Mouse (Mus musculus) brain, embryonic 14.5 days (tissue): ENCODE measurements around the gene A3galt2. TPM values are rescaled to one million over a fixed set of nuclear protein-coding genes. Genes with fewer than 3 reads are reported as not detected.

Experiments
- DNase-seq: peaks from one replicate; pipeline ENCODE4 v3.0.0-alpha.2; 2011; ENCODE audit warnings: low read depth
- CTCF ChIP-seq: fragments of 200-500 bp; IDR thresholded peaks from 2 replicates; pipeline ENCODE4 v1.5.1; 2012; ENCODE audit warnings: inconsistent platforms, mild to moderate bottlenecking, moderate library complexity, borderline replicate concordance; ENCODE audit not compliant: insufficient read depth, insufficient read length; ENCODE audit errors: extremely low read depth
- POLR2A ChIP-seq: fragments of 200-500 bp; IDR thresholded peaks from 2 replicates; pipeline ENCODE4 v1.6.1; 2012; ENCODE audit warnings: mild to moderate bottlenecking, inconsistent platforms, borderline replicate concordance; ENCODE audit not compliant: poor library complexity, insufficient read depth, insufficient read length, severe bottlenecking; ENCODE audit errors: extremely low read depth
- polyA plus RNA-seq: library from polyadenylated mRNA; depleted of rRNA; stranded (reverse); fragments of >200 nt; gene quantifications from 2 replicates; pipeline ENCODE4 v1.2.3, GENCODE M21; 2012; rRNA removed

Gene A3galt2
- 4.6 and 5.0 TPM in 2 replicates for polyA plus RNA-seq

- no peak for TF ChIP-seq POLR2A
- no peak for TF ChIP-seq CTCF
- DNase-seq, result no peak
Measured at GRCm38 (mm10) chr4:128755064-128755463, at the start of gene A3galt2. TSS of gene A3galt2 (plus strand) at chr4:128755364.

- peak; percentile 67 for DNase-seq
- TF ChIP-seq CTCF (peak; percentile 60; the same call in 1 of the 2 replicates), POLR2A (no peak)
Measured at GRCm38 (mm10) chr4:128706626-128707025, 48.5 kb upstream of the A3galt2 start.

- TF ChIP-seq POLR2A (no peak), CTCF (no peak)
- no peak for DNase-seq
Measured at GRCm38 (mm10) chr4:128707384-128707783, 47.8 kb upstream of the A3galt2 start.

DNA sequence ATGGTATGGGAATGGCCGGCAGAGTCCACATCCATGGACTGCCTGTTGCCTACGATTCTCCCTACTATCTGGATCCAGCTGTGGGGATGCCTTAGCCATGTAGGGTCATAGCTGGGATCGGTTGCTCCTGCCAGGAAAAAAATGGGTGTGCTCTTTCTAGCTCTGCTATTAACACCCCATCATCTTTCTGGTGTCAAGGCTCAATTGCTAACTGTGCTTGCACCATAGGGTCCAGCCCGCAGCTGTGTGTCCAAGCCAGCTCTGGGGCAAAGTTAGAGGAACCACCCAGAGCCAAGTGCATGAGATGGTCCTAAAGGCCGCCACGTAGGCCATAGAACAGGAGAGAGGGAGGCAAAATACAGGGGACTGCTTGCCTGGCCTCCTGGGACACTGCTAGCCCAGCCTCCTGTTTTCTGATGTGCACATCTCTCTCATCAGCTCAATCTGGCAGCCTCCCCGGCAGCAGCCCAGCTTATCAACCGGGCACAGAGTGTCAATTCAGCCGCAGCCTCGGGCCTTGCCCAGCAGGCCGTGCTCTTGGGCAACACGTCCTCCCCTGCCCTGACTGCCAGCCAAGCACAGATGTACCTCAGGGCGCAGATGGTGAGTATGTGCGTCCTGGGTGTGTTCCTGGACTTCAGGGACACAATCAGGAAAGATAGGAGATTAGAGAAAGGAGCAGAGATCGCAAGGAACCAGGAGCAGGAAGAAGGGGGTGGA, 45.9 kb upstream of the A3galt2 start:
- TF ChIP-seq CTCF, result no peak
- TF ChIP-seq POLR2A, result no peak
- no peak for DNase-seq

DNA sequence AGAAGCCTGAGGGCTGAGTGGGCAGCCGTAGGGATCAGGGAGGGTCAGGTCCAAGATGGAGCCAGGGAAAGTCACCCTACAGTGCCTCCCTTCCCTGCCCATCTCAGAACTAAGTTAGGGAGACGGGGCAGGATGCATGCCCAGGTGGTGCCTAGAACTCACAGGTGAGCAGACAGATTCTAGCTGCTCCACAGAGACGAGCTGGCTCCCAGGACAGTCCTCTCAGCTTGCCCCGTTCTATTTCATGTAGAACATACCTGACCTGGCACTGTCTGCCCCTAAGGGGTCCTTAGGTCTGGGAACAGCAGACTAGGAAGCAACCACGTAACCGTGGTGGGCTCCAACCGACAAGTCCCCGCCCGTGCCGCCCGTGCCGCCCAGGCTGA, 45.4 kb upstream of the A3galt2 start:
- no peak for TF ChIP-seq POLR2A
- no peak for TF ChIP-seq CTCF
- no peak for DNase-seq

- TF ChIP-seq POLR2A, result no peak
- TF ChIP-seq CTCF, result no peak
- no peak for DNase-seq
Measured at GRCm38 (mm10) chr4:128710286-128710685, 44.9 kb upstream of the A3galt2 start.

DNA sequence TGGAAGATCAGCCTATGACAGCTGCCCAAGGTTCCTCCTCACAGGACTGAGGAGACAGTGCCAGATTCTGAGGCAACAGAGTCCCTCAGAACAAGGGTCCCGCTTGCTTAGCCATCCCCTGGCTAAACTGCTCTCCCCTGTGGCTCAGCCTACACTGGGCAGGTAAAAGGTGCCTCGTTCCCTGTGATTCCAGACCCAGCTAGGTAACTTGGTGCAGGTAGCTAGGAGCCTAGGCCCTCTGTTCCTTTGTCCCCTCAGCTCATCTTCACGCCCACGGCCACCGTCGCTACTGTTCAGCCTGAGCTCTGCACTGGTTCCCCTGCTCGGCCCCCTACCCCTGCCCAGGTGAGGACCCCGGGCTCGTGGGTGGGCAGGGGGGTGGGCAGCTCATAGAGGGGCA, 44.4 kb upstream of the A3galt2 start:
- TF ChIP-seq CTCF, result no peak
- no peak for TF ChIP-seq POLR2A
- no peak for DNase-seq

- peak; percentile 100 for TF ChIP-seq CTCF
- TF ChIP-seq POLR2A, result no peak
Measured at GRCm38 (mm10) chr4:128711455-128712135, 43.6 kb upstream of the A3galt2 start.

GRCm38 (mm10) chr4:128712136-128712655, 43.0 kb upstream of the A3galt2 start:
- no peak for DNase-seq
- TF ChIP-seq CTCF, result no peak
- no peak for TF ChIP-seq POLR2A

More at GRCm38 (mm10) chr4:128711455-128712135, 43.6 kb upstream of the A3galt2 start:
- DNase-seq, result peak; percentile 98

GRCm38 (mm10) chr4:128712941-128713340, 42.2 kb upstream of the A3galt2 start:
- DNase-seq, result no peak
- no peak for TF ChIP-seq POLR2A
- no peak for TF ChIP-seq CTCF

- no peak for TF ChIP-seq POLR2A
- TF ChIP-seq CTCF, result no peak
- peak; percentile 98 for DNase-seq
Measured at GRCm38 (mm10) chr4:128715241-128716204, 39.6 kb upstream of the A3galt2 start.

DNA sequence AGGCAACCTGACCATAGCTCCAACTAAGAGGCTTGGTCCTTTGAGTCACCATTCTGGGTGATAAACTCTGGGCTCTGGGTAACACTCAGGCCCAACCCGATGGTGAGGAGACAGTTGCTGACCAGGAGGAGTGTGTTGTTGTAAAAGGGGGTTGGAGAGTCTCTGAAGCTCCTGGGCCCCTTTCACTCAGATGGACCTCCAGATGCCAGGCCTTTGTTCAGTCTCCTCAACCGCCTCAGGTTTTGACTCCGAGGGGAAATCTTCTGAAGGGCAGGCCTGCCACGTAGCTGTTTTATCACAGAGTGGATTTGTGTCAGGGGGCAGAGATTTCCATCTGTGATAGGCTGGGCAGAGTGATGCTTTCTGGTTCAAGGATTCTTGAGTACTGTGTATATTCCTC, 38.9 kb upstream of the A3galt2 start:
- DNase-seq, result peak; percentile 64
- TF ChIP-seq POLR2A, result no peak
- no peak for TF ChIP-seq CTCF
